Mouse (Mus musculus) embryonic facial prominence, embryonic 12.5 days (tissue): ENCODE data around the gene Fmo2. TPM values are rescaled to one million over a fixed set of nuclear protein-coding genes. Genes with fewer than 3 reads are reported as not detected.

Experiments used
- ATAC-seq: fragments of 200-750 bp; cut with Nextera tagmentation; 2 replicates; pipeline ENCODE4 v1.8.0; 2017; ENCODE audit not compliant: insufficient number of reproducible peaks, insufficient read depth, low FRiP score, low TSS enrichment
- H3K27ac ChIP-seq: fragments of 300-500 bp; sonication (generic); 2 replicates; pipeline ENCODE4 v1.5.1; 2016; ENCODE audit warnings: mild to moderate bottlenecking
- H3K27me3 ChIP-seq: fragments of 300-500 bp; sonication (generic); 2 replicates; pipeline ENCODE4 v1.6.1; 2016; ENCODE audit warnings: mild to moderate bottlenecking, moderate library complexity
- H3K36me3 ChIP-seq: fragments of 300-500 bp; sonication (generic); 2 replicates; pipeline ENCODE4 v1.6.1; 2016; ENCODE audit warnings: mild to moderate bottlenecking
- H3K4me1 ChIP-seq: fragments of 300-500 bp; sonication (generic); 2 replicates; pipeline ENCODE4 v1.6.1; 2016
- H3K4me2 ChIP-seq: fragments of 300-500 bp; sonication (generic); replicated peaks from 2 replicates; pipeline ENCODE4 v1.6.1; 2016; ENCODE audit warnings: mild to moderate bottlenecking, moderate library complexity
- H3K4me3 ChIP-seq: fragments of 300-500 bp; sonication (generic); 2 replicates; pipeline ENCODE4 v1.5.1; 2016; ENCODE audit warnings: mild to moderate bottlenecking
- H3K9ac ChIP-seq: fragments of 300-500 bp; sonication (generic); 2 replicates; pipeline ENCODE4 v1.6.1; 2016; ENCODE audit warnings: mild to moderate bottlenecking, moderate library complexity
- H3K9me3 ChIP-seq: fragments of 300-500 bp; sonication (generic); 2 replicates; pipeline ENCODE4 v1.6.1; 2016; ENCODE audit warnings: mild to moderate bottlenecking, moderate library complexity
- WGBS: fragments of 180-500 bp; shearing (Covaris S2); methylation state at CpG from one replicate; pipeline ENCODE4 v1.1.7; 2016; 5-methylcytosine and 5-hydroxymethylcytosine counted together
- polyA plus RNA-seq: library from polyadenylated mRNA; unstranded; fragments of >200 nt; fragmentation: Nextera tagmentation; extraction: Ambion mirVana; gene quantifications from 2 replicates; pipeline ENCODE4 v1.2.1, GENCODE M21; 2016

Fmo2 gene
- 0.22 and 0.59 TPM in 2 replicates for polyA plus RNA-seq

- no peaks in the 10 kb centered on the region for H3K4me1 ChIP-seq
- no peak within 1 kb of the TSS for H3K27ac ChIP-seq
- no peaks in the 10 kb centered on the region for H3K9me3 ChIP-seq
- no peak within 1 kb of the TSS for H3K4me2 ChIP-seq
- no peaks in the 10 kb centered on the region for H3K36me3 ChIP-seq
- H3K27me3 ChIP-seq, result no peaks in the 10 kb centered on the region
- no peak within 1 kb of the TSS for H3K4me3 ChIP-seq
- 72% methylated on average over 14 of the region's 14 CpGs for WGBS
- ATAC-seq, result no peak
- no peak within 1 kb of the TSS for H3K9ac ChIP-seq
Observed at GRCm38 (mm10) chr1:162897838-162898811, at the start of gene Fmo2. Gene Fmo2, minus strand, starts transcription at chr1:162898726.

GRCm38 (mm10) chr1:162947934-162948333, 49.4 kb upstream of the Fmo2 start:
- Histone ChIP-seq H3K9me3 (no peaks in the 10 kb centered on the region), H3K36me3 (no peaks in the 10 kb centered on the region), H3K4me3 (no peak overlapping the region), H3K27ac (no peak overlapping the region), H3K9ac (no peak overlapping the region), H3K4me2 (no peak overlapping the region), H3K27me3 (no peaks in the 10 kb centered on the region), H3K4me1 (0 out of 2 replicates have a peak, but pooled peaks cover 6% of the 10 kb centered on the region)
- ATAC-seq, result no peak
- WGBS, result 79% methylated on average over 6 of the region's 6 CpGs

GRCm38 (mm10) chr1:162946837-162947558, 48.5 kb upstream of the Fmo2 start:
- Histone ChIP-seq H3K4me1 (0 out of 2 replicates have a peak, but pooled peaks cover 6% of the 10 kb centered on the region), H3K4me3 (no peak overlapping the region), H3K4me2 (no peak overlapping the region), H3K9me3 (no peaks in the 10 kb centered on the region), H3K27me3 (no peaks in the 10 kb centered on the region), H3K9ac (no peak overlapping the region), H3K36me3 (no peaks in the 10 kb centered on the region), H3K27ac (no peak overlapping the region)
- 57% methylated on average over 4 of the region's 4 CpGs for WGBS
- ATAC-seq, result no peak; the same call in 1 of the 2 replicates

GRCm38 (mm10) chr1:162943700-162944099, 45.2 kb upstream of the Fmo2 start:
- ATAC-seq, result no peak
- 33% methylated on average over 6 of the region's 6 CpGs for WGBS
- 0 out of 2 replicates have a peak, but pooled peaks cover 6% of the 10 kb centered on the region for H3K4me1 ChIP-seq
- H3K27ac ChIP-seq, result no peak overlapping the region
- no peak overlapping the region for H3K9ac ChIP-seq
- no peaks in the 10 kb centered on the region for H3K9me3 ChIP-seq
- no peaks in the 10 kb centered on the region for H3K36me3 ChIP-seq
- no peaks in the 10 kb centered on the region for H3K27me3 ChIP-seq
- no peak overlapping the region for H3K4me3 ChIP-seq
- no peak overlapping the region for H3K4me2 ChIP-seq

GRCm38 (mm10) chr1:162938696-162939351, 40.3 kb upstream of the Fmo2 start:
- no peak for ATAC-seq
- peaks cover 7% of the 10 kb centered on the region; the same call in 1 of the 2 replicates for H3K4me1 ChIP-seq
- WGBS, result 77% methylated on average over 4 of the region's 4 CpGs
- H3K27ac ChIP-seq, result no peak overlapping the region
- H3K9me3 ChIP-seq, result no peaks in the 10 kb centered on the region
- no peaks in the 10 kb centered on the region for H3K27me3 ChIP-seq
- no peak overlapping the region for H3K4me3 ChIP-seq
- no peak overlapping the region for H3K4me2 ChIP-seq
- no peak overlapping the region for H3K9ac ChIP-seq
- H3K36me3 ChIP-seq, result no peaks in the 10 kb centered on the region

GRCm38 (mm10) chr1:162937970-162938695, 39.6 kb upstream of the Fmo2 start:
- Histone ChIP-seq H3K27me3 (no peaks in the 10 kb centered on the region), H3K9me3 (no peaks in the 10 kb centered on the region), H3K4me1 (peaks cover 7% of the 10 kb centered on the region; the same call in 1 of the 2 replicates), H3K9ac (no peak overlapping the region), H3K36me3 (no peaks in the 10 kb centered on the region), H3K4me2 (no peak overlapping the region), H3K4me3 (no peak overlapping the region), H3K27ac (no peak overlapping the region)
- 63% methylated on average over 5 of the region's 5 CpGs for WGBS
- ATAC-seq, result no peak

GRCm38 (mm10) chr1:162937415-162937814, 38.9 kb upstream of the Fmo2 start, which contains the start of gene Fmo6:
Gene Fmo6, minus strand, starts transcription at chr1:162937515.
- no peak for ATAC-seq
- 83% methylated on average over 6 of the region's 6 CpGs for whole genome bisulfite sequencing
- no peaks in the 10 kb centered on the region for H3K36me3 ChIP-seq
- no peaks in the 10 kb centered on the region for H3K9me3 ChIP-seq
- H3K4me2 ChIP-seq, result no peak within 1 kb of the TSS
- H3K4me3 ChIP-seq, result no peak within 1 kb of the TSS
- H3K4me1 ChIP-seq, result peaks cover 7% of the 10 kb centered on the region; the same call in 1 of the 2 replicates
- no peak within 1 kb of the TSS for H3K27ac ChIP-seq
- H3K27me3 ChIP-seq, result no peaks in the 10 kb centered on the region
- H3K9ac ChIP-seq, result no peak within 1 kb of the TSS

- no peak overlapping the region for H3K27ac ChIP-seq
- no peaks in the 10 kb centered on the region for H3K36me3 ChIP-seq
- H3K4me3 ChIP-seq, result no peak overlapping the region
- H3K9ac ChIP-seq, result no peak overlapping the region
- peaks cover 7% of the 10 kb centered on the region; the same call in 1 of the 2 replicates for H3K4me1 ChIP-seq
- H3K9me3 ChIP-seq, result no peaks in the 10 kb centered on the region
- H3K27me3 ChIP-seq, result no peaks in the 10 kb centered on the region
- WGBS, result 45% methylated on average over 4 of the region's 4 CpGs
- no peak overlapping the region for H3K4me2 ChIP-seq
- no peak for ATAC-seq
Observed at GRCm38 (mm10) chr1:162934374-162935012, 36.0 kb upstream of the Fmo2 start.

- 86% methylated on average over 4 of the region's 4 CpGs for WGBS
- Histone ChIP-seq H3K27ac (no peak overlapping the region), H3K4me3 (no peak overlapping the region), H3K27me3 (no peaks in the 10 kb centered on the region), H3K36me3 (no peaks in the 10 kb centered on the region), H3K4me1 (peaks cover 7% of the 10 kb centered on the region; the same call in 1 of the 2 replicates), H3K4me2 (no peak overlapping the region), H3K9ac (no peak overlapping the region), H3K9me3 (no peaks in the 10 kb centered on the region)
- no peak for ATAC-seq
Observed at GRCm38 (mm10) chr1:162932386-162932785, 33.9 kb upstream of the Fmo2 start.

- H3K4me3 ChIP-seq, result no peak overlapping the region
- no peak overlapping the region for H3K4me2 ChIP-seq
- ATAC-seq, result no peak
- H3K27ac ChIP-seq, result no peak overlapping the region
- WGBS, result 68% methylated on average over 5 of the region's 5 CpGs
- H3K27me3 ChIP-seq, result no peaks in the 10 kb centered on the region
- H3K36me3 ChIP-seq, result no peaks in the 10 kb centered on the region
- H3K9ac ChIP-seq, result no peak overlapping the region
- H3K9me3 ChIP-seq, result no peaks in the 10 kb centered on the region
- H3K4me1 ChIP-seq, result peaks cover 7% of the 10 kb centered on the region; the same call in 1 of the 2 replicates
Observed at GRCm38 (mm10) chr1:162931880-162932279, 33.4 kb upstream of the Fmo2 start.
